Mouse (Mus musculus): ENCODE results near the gene Olfr395.
"Not testable (repeated sequence)": the region's sequence is repeated elsewhere in the genome, so short reads cannot be mapped to it uniquely, and the experiment has no call there.

The Olfr395 gene

DNA sequence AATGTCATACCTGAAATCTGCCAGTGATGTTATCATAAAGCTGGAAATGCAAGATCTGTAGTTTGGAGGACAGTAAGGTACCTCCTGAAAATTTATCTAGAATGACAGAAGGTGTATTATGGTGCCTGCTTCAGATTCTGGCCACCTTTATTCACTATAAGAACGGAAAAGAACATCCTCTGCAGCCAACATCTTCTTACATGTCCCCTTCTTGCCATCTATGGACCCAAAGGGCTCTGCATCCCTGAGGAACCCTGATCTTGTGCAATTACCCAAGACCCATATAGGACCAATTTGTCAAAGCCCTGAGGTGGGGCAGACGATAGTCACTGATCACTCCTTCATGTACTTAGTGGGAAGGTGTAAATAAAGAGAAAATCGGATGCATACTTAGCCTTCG lies at the start of gene Olfr395:
Olfr395 (minus strand) TSS at position 101 of the 400 bp plus-strand sequence.
- in situ Hi-C loops (cut with MboI; ENCODE audit: unreplicated experiment in 2 of 2): not testable (repeated sequence)

DNA sequence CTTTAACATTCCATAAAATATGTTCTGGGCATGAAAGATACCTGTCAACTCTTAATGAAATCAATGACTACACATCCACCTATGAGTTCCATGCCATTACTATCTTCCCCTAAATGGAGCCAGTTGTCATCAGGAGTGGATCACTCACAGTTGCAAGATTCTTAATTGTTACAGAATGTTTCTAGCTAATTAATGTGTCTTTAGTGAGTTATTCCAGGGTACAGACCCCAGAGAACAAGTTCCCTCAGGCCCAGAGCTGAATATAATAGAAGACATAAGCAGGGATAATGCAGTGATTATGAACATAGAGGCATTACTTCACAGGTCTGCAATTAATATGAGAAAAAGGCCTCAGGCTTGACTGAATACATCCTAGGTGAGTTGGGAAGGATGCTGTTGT lies 27.3 kb upstream of the Olfr395 start, which contains the start of gene Olfr23:
Olfr23 (plus strand) TSS at position 301 of the 400 bp plus-strand sequence.
- in situ Hi-C loops (cut with MboI; ENCODE audit: unreplicated experiment in 2 of 2): no loop called here

DNA sequence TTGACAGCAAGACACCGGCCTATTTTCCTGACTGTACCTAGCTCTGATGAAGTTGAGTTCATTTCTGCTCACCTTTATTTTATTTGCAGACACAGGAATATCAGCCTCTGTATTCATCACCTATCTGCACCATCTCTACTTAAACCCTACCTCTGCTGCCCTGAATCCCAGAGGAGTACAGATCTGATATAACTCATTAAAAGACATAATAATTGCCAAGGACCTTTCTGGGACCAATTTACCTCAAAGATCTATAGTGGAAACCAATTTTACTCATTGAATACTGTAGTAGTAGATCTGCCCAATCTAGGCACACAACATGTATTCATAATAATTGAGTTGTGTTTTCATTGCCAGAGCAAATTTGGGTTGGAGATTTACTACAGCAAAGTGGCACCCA lies 18.4 kb downstream of the Olfr395 start, which contains the start of gene Olfr394:
Olfr394 (minus strand) TSS at position 101 of the 400 bp plus-strand sequence.
- in situ Hi-C loops (cut with MboI; ENCODE audit: unreplicated experiment in 2 of 2): no loop called here
